Mouse (Mus musculus) large intestine, adult 2 months (tissue): ENCODE data around the gene Ascl3. TPM values are rescaled to one million over a fixed set of nuclear protein-coding genes. Genes with fewer than 3 reads are reported as not detected.
A peak's percentile ranks its signal among the peaks of the same experiment; 100 is the strongest.

ENCODE experiments used
- DNase-seq: peaks from one replicate; pipeline ENCODE4 v3.0.0-alpha.2; 2012; ENCODE audit warnings: low read depth, low spot score
- WGBS: fragments of 180-500 bp; shearing (Covaris S2); methylation state at CpG from one replicate; pipeline ENCODE4 v1.1.7; 2018; 5-methylcytosine and 5-hydroxymethylcytosine counted together
- polyA plus RNA-seq: library from polyadenylated mRNA; depleted of rRNA; stranded (reverse); fragments of >200 nt; gene quantifications from 2 replicates; pipeline ENCODE4 v1.2.3, GENCODE M21; 2012; rRNA removed

Gene Ascl3
- 0.30 and 0.62 TPM in 2 replicates for polyA plus RNA-seq

GRCm38 (mm10) chr7:109731626-109732025, at the start of gene Ascl3:
TSS of gene Ascl3 (minus strand) at chr7:109731726.
- no peak for DNase-seq
- 85% methylated on average over 5 of the region's 5 CpGs for WGBS

DNA sequence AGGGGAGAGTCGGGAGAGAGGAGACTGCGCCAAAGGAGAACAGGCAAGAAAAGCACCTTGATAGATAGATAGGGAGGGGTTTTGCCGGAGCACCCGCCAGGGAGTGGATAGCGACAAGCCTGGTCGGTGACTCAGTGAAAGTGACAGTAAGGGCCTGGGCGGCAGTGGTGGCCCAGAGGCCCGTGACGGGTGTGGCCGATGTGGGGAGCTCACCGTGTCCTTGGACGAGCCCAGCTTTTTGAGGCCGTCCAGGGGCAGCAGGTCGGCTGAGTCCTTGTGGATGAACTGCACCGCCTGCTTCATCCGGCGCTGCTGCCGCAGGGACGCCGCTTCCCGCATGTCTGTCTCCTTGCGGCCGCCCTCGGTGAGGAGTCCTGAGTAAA, 49.6 kb upstream of the Ascl3 start:
- under 1% methylated on average over 24 of the region's 24 CpGs for WGBS
- no peak for DNase-seq

DNA sequence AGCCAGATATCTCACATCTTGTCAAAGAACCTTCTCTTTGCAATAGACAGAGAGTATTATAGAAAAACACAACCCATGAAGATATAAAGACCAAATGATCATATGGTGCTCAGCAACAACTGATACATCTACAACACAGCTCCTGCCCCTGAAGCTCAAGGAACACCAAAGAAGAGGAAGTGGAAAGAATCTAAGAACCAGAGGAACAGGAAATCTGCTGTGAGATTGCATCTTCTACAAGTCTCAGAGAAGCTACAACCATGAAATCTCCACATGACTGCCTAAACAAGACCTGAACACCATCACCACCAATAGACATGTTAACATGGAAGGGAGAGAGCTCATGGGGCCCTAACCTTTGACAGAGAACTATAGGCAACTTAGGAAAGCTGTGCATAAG, 40.7 kb upstream of the Ascl3 start:
- DNase-seq, result no peak

DNA sequence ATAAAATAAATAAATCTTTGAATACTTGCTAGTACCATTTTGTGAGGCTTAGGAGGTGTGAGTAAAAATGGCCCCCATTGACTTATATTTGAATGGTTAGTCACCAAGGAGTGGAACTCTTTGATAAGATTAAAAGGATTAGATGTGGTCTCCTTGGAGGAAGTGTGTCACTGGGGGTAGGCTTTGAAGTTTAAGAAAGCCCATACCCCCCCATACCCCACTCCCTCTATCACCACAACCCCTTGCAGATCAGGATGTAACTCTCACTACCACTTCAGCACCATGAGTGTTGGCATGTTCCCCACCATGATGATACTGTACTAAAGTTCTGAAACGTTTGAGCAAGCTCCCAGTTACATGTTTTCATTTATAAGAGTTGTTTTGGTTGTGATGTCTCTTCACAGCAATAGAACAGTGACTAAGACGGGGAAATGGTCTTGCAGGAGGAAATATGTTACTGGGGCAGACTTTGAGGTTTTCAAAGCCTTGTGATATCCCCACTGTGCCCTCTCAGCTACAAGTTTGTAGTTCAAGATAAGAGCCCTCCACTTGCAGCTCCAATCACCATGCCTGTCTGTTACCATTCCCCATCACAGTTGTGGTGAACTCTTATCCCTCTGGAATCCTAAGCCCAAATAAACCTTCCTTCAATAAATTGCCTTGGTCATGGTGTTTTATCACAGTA, 37.3 kb upstream of the Ascl3 start:
- 50% methylated on average over 2 of the region's 2 CpGs for WGBS
- no peak for DNase-seq

- WGBS, result 77% methylated on average over 7 of the region's 7 CpGs
- no peak for DNase-seq
Measured at GRCm38 (mm10) chr7:109767575-109768350, 36.2 kb upstream of the Ascl3 start.

DNA sequence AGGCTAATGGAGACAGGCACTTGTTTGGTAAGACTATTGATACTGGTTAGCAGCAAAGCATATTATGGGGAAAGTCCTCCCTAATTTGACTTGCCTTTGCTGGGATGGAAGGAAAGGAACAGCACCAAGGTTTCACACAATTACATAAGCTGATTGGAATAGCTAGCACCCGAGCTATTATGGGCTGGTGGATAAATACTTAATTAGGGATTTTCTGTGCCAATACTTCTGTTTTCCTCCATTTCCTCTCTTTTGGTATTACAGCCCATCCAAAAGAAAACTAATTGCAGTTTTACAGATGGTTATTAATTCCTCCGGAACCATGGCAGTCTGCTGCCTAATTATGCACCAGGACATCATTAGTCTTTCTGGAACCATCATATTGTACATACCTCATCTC, 32.5 kb upstream of the Ascl3 start:
- 77% methylated on average over 2 of the region's 2 CpGs for WGBS
- DNase-seq, result no peak

DNA sequence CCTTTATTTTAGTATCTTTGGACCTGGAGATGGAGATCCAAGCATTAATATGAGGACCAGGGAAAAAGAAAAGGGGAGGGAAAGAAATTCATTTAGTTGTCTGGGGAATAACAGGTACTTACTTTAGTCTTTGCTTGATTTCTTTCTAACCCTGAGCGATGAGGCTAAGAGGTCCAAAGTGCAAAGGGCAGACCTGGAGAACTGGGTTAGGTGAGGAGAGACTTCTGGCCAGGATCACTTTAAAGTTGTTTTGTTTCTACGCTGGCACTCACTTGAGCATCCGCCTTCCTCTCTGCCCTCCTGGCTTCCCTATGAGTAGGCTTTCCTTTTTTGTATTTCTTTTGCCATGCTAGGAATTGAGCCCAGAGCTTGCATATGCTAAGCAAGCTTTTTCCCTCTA, 24.8 kb upstream of the Ascl3 start:
- no peak for DNase-seq
- WGBS, result 56% methylated on average over 3 of the region's 3 CpGs

DNA sequence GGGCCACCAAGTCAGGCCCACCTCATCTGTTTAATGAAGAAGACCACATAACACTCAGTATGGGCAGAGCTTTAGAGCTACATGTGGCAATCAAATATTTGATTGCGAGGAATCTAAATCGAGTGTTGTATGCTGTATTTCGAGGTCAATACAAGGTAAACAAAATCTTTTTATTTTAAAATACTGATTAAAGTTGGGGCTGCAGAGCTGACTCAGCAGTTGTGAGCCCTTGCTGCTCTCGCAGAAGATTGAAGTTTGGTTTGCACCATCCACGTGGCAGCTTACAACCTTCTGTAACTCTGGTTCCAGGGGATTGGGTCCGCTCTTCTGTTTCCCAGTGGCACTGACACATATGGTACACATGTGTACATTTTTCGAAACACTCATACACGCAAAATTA, 22.5 kb upstream of the Ascl3 start:
- DNase-seq, result no peak
- WGBS, result 88% methylated on average over 8 of the region's 8 CpGs

DNA sequence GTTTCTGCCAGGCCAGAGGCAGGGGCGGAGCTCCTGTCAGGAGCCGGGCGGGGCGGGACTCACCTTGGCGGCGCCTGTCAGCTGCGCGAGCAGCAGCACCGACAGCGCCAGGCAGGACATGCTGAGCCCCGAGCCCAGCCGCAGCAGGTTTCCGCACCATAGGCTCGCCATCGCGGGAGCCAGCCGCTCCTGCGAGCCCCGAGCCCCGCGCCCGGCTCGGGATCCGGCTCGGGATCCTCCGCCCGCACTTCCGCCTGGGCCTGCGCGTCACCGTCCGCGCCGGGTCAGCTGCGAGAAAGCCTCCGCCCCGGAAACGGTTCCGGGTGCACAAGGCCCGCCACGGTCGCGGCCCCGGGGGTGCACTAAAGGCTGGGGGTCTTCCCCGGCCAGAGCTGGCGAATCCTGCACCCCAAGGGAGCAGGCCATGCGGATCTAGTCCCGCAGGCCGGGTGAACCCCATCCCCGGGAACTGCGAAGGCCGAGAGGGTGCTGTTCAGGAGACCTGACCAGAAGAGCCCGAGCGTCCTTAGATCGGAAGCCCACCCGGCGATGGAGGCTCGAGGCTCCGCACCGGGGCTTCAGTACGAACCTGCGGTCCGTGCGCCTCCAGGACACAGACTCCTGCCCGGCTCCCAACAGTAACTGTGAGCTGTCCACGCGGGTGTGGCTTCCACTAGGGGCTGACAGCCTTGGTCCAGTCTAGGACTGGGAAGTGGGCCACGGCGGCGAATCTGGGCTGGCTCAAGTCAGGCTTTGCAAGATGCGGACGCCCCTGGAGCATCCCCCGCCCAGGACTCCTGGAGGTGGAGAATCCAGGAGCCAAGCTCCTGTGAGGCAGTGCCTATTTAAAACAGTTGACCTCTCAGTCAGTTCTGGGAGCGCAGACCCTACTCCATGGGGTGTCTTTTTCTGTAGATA, 20.7 kb upstream of the Ascl3 start, which contains the start of gene Tmem9b:
Gene Tmem9b (minus strand): TSS at position 868 of the 918 bp plus-strand sequence.
- WGBS, result under 1% methylated on average over 74 of the region's 74 CpGs
- peak; percentile 48 for DNase-seq

DNA sequence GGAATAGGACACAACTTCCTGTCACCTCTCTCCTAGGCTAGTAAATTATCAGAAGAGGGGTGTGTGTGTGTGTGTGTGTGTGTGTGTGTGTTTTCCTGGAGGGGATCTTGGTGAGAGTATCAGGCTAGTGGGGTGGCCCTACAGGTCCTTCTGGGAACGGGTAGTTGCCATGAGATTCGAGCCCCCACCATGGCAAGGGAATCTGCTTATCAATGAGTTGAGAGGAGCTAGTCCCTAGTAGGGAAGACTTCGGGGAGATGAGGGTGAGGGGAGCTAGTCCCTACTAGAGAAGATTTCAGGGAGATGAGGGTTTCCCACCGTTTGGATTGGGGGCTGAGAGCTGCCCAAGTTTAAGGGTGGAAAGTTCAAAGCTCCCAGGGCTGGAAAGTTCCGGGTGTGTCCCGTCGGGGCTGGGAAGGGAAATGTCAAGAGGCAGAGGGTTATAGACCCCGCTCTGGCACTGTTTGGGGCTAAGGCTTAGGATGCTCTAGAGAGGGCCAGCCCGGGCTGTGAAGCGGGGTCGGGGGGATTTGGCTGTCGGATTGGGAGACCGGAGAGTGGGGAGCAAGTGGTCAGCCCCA, 20.0 kb upstream of the Ascl3 start:
- WGBS, result 2% methylated on average over 13 of the region's 13 CpGs
- DNase-seq, result peak; percentile 35

DNA sequence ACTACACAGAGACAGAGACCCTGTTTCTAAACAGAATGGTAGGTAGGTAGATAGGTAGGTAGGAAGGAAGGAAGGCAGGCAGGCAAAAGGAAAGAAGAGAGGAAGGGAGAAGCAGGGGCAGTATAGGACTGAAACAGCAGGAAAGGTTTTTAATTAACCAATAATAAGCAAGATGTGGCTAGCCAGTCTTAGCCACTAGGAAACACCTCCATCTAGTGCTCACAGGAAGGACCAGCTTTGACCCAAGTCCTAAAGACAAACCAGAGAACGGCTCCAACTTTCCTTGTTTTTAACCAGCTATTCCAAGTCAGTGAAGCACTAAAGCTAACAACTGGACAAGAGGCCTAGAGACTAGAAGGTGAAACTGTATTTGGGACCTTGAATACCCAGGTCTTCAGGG, 16.2 kb upstream of the Ascl3 start:
- no peak for DNase-seq
- WGBS, result 39% methylated on average over 1 of the region's 1 CpGs

GRCm38 (mm10) chr7:109741703-109742102, 10.2 kb upstream of the Ascl3 start:
- WGBS, result 86% methylated on average over 4 of the region's 4 CpGs
- DNase-seq, result no peak

- DNase-seq, result no peak
- 100% methylated on average over 1 of the region's 1 CpGs for WGBS
Measured at GRCm38 (mm10) chr7:109741060-109741459, 9.5 kb upstream of the Ascl3 start.

GRCm38 (mm10) chr7:109739822-109740370, 8.4 kb upstream of the Ascl3 start:
- 35% methylated on average over 5 of the region's 5 CpGs for WGBS
- DNase-seq, result no peak

- DNase-seq, result no peak
- WGBS, result 64% methylated on average over 4 of the region's 4 CpGs
Measured at GRCm38 (mm10) chr7:109734806-109735205, 3.3 kb upstream of the Ascl3 start.

DNA sequence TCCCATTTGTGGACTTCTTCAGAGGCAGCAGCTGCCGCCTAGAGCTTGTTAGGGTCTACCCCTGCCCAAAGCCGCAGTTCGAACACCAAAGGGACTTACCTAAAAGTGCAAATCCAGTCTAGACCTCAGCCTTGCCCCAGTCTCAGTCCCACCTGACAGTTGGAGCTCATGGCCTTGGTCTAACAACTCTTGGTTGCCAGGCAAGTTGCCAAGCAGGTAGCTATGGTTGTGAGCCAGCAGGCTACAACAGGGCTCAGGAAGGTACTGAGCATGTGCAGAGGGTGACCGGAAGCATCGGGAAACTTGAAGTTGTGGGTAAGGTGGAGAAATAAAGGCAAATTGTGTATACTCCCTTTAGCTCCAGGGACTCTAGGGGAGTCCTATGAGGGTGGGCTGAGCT, 7.8 kb downstream of the Ascl3 start, which contains the start of gene BC051019:
Gene BC051019 (minus strand): TSS at position 154 of the 400 bp plus-strand sequence.
- 69% methylated on average over 5 of the region's 5 CpGs for WGBS
- DNase-seq, result no peak

- 70% methylated on average over 8 of the region's 8 CpGs for WGBS
- DNase-seq, result no peak
Measured at GRCm38 (mm10) chr7:109723114-109723513, 8.4 kb downstream of the Ascl3 start.

DNA sequence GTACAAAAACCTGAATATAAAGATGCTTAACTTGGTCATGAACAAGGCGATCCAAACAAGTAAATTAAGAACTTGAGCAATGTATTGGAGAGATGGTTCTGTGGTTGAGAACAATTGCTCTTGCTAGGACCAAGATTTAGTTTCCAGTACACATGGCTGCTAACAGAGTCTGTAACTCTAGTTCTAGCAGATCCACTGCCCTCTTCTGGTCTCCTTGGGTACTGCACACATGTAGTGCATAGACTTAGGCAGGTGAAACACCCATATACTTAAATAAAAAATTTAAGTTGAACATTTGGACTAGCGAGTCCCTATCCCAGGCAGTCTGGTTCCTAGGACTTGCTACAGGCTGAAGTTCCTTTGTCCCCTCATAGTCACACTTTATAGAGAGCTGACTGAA, 8.9 kb downstream of the Ascl3 start:
- 98% methylated on average over 2 of the region's 2 CpGs for WGBS
- no peak for DNase-seq

DNA sequence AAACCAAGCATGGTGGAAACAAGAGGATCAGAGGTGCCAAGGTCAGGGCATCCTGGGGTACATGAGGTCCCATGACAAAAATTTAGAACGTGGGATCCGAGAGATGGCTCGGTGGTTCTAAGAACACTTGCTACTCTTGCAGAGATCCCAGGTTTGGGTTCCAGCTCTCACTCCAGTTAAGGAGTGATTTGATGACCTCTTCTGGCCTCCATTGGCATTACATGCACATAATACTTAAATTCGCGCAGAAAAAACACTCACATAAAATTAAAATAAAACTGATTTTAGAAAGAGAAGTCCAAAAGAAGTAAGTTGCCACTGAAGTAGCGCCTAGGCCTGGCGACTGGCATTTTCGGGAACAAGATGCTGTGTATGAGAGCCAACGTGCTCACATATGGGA, 12.2 kb downstream of the Ascl3 start:
- DNase-seq, result no peak
- WGBS, result 69% methylated on average over 9 of the region's 9 CpGs
